Mouse (Mus musculus) embryonic fibroblast, embryonic 13.5 days (primary cell): ENCODE data around the gene Psmd7.

Experiments
- CTCF ChIP-seq: IDR thresholded peaks from 2 replicates; pipeline ENCODE4 v1.5.1; 2011; ENCODE audit warnings: mild to moderate bottlenecking, control low read depth, low read length, moderate library complexity, borderline replicate concordance; ENCODE audit not compliant: insufficient read depth
- POLR2A ChIP-seq: IDR thresholded peaks from 2 replicates; pipeline ENCODE4 v1.6.1; 2011; ENCODE audit warnings: low read depth, mild to moderate bottlenecking, control low read depth, low read length, moderate library complexity

- no peak for TF ChIP-seq POLR2A
- no peak for TF ChIP-seq CTCF
Measured at GRCm38 (mm10) chr8:107552234-107552633, 36.0 kb downstream of the Psmd7 start.
